Mouse (Mus musculus) lung, embryonic 15.5 days (tissue): ENCODE measurements at regions not wholly inside any gene's neighbourhood (a gene's known extent, or its start where the extent isn't known, plus 50 kb on each side); places are given as distances from the start of the nearest gene placed in this dataset.

ENCODE experiments used
- ATAC-seq: fragments of 200-750 bp; cut with Nextera tagmentation; 2 replicates; pipeline ENCODE4 v1.8.0; 2017; ENCODE audit warnings: moderate number of reproducible peaks, borderline replicate concordance; ENCODE audit not compliant: low FRiP score, low TSS enrichment; ENCODE audit errors: extremely low read depth
- H3K27ac ChIP-seq: fragments of 300-500 bp; sonication (generic); 2 replicates; pipeline ENCODE4 v1.5.1; 2015; ENCODE audit warnings: moderate library complexity, mild to moderate bottlenecking, inconsistent platforms
- H3K27me3 ChIP-seq: fragments of 300-500 bp; sonication (generic); 2 replicates; pipeline ENCODE4 v1.6.1; 2015; ENCODE audit warnings: inconsistent platforms
- H3K36me3 ChIP-seq: fragments of 300-500 bp; sonication (generic); 2 replicates; pipeline ENCODE4 v1.6.1; 2015; ENCODE audit warnings: inconsistent platforms
- H3K4me1 ChIP-seq: fragments of 300-500 bp; sonication (generic); 2 replicates; pipeline ENCODE4 v1.6.1; 2015; ENCODE audit warnings: inconsistent platforms
- H3K4me2 ChIP-seq: fragments of 300-500 bp; sonication (generic); 2 replicates; pipeline ENCODE4 v1.6.1; 2015; ENCODE audit warnings: inconsistent platforms, mild to moderate bottlenecking, moderate library complexity
- H3K4me3 ChIP-seq: fragments of 300-500 bp; sonication (generic); 2 replicates; pipeline ENCODE4 v1.5.1; 2015; ENCODE audit warnings: mild to moderate bottlenecking, inconsistent platforms
- H3K9ac ChIP-seq: fragments of 300-500 bp; sonication (generic); 2 replicates; pipeline ENCODE4 v1.6.1; 2015; ENCODE audit warnings: inconsistent platforms
- H3K9me3 ChIP-seq: fragments of 300-500 bp; sonication (generic); 2 replicates; pipeline ENCODE4 v1.6.1; 2016; ENCODE audit warnings: inconsistent platforms
- WGBS: fragments of 180-500 bp; shearing (Covaris S2); methylation state at CpG from one replicate; pipeline ENCODE4 v1.1.7; 2015; 5-methylcytosine and 5-hydroxymethylcytosine counted together

GRCm38 (mm10) chr2:70886831-70887230 is 61.3 kb upstream of the Tlk1 start:
- no peaks in the 10 kb centered on the region for H3K9me3 ChIP-seq
- peaks cover 3% of the 10 kb centered on the region; the same call in 1 of the 2 replicates for H3K4me1 ChIP-seq
- no peak for ATAC-seq
- no peaks in the 10 kb centered on the region for H3K36me3 ChIP-seq
- H3K9ac ChIP-seq, result no peak overlapping the region
- WGBS, result 87% methylated on average over 7 of the region's 7 CpGs
- no peak overlapping the region for H3K4me2 ChIP-seq
- H3K27me3 ChIP-seq, result no peaks in the 10 kb centered on the region
- H3K4me3 ChIP-seq, result no peak overlapping the region
- H3K27ac ChIP-seq, result no peak overlapping the region

GRCm38 (mm10) chr2:70885674-70886073 is 60.1 kb upstream of the Tlk1 start:
- Histone ChIP-seq H3K4me3 (no peak overlapping the region), H3K4me1 (peaks cover 3% of the 10 kb centered on the region; the same call in 1 of the 2 replicates), H3K36me3 (no peaks in the 10 kb centered on the region), H3K9me3 (no peaks in the 10 kb centered on the region), H3K4me2 (no peak overlapping the region), H3K9ac (no peak overlapping the region), H3K27ac (no peak overlapping the region), H3K27me3 (no peaks in the 10 kb centered on the region)
- 80% methylated on average over 6 of the region's 6 CpGs for WGBS
- ATAC-seq, result no peak

GRCm38 (mm10) chr2:70877333-70878080 is 52.0 kb upstream of the Tlk1 start:
- Histone ChIP-seq H3K9ac (no peak overlapping the region), H3K4me1 (no peaks in the 10 kb centered on the region), H3K4me2 (no peak overlapping the region), H3K27me3 (no peaks in the 10 kb centered on the region), H3K36me3 (no peaks in the 10 kb centered on the region), H3K27ac (no peak overlapping the region), H3K9me3 (no peaks in the 10 kb centered on the region), H3K4me3 (no peak overlapping the region)
- no peak for ATAC-seq
- 70% methylated on average over 13 of the region's 13 CpGs for WGBS

- no peak overlapping the region for H3K4me3 ChIP-seq
These were observed 50.7 kb upstream of the Tlk1 start for GRCm38 (mm10) chr2:70876251-70876650.

More at GRCm38 (mm10) chr2:70876251-70876650, 50.7 kb upstream of the Tlk1 start:
- Histone ChIP-seq H3K27ac (no peak overlapping the region), H3K36me3 (no peaks in the 10 kb centered on the region), H3K4me2 (no peak overlapping the region), H3K9me3 (no peaks in the 10 kb centered on the region), H3K4me1 (no peaks in the 10 kb centered on the region), H3K27me3 (no peaks in the 10 kb centered on the region), H3K9ac (no peak overlapping the region)
- WGBS, result 59% methylated on average over 5 of the region's 5 CpGs
- ATAC-seq, result no peak
